Mouse (Mus musculus) MEL (cell line): ENCODE data around the gene Nudt14.

ENCODE experiments used
- BHLHE40 ChIP-seq: IDR thresholded peaks from 2 replicates; pipeline ENCODE4 v1.6.1; 2012; ENCODE audit warnings: low read depth, mild to moderate bottlenecking, inconsistent platforms, low read length, improper control_type of control experiment, borderline replicate concordance
- CTCF ChIP-seq, 3 experiments: IDR thresholded peaks in 2 of 3; conservative IDR thresholded peaks in 1 of 3; 2 replicates each; pipeline ENCODE4 v1.5.1; 2011 to 2012; ENCODE audit warnings: low read length in 3 of 3, low read depth in 2 of 3, mild to moderate bottlenecking in 2 of 3, improper control_type of control experiment in 1 of 3, inconsistent platforms in 1 of 3, mixed read lengths in 1 of 3, moderate library complexity in 1 of 3; ENCODE audit not compliant: control insufficient read depth in 1 of 3, insufficient read depth in 1 of 3, poor library complexity in 1 of 3, severe bottlenecking in 1 of 3
- E2F4 ChIP-seq: IDR thresholded peaks from 2 replicates; pipeline ENCODE4 v1.6.1; 2011; ENCODE audit warnings: low read depth, low read length, improper control_type of control experiment, borderline replicate concordance
- ELF1 ChIP-seq: IDR thresholded peaks from 2 replicates; pipeline ENCODE4 v1.6.1; 2014; ENCODE audit warnings: low read depth, mild to moderate bottlenecking, inconsistent platforms, low read length, improper control_type of control experiment, moderate library complexity
- GATA1 ChIP-seq: IDR thresholded peaks from 2 replicates; pipeline ENCODE4 v1.6.1; 2011; ENCODE audit warnings: low read depth, low read length, improper control_type of control experiment
- KAT2A ChIP-seq: conservative IDR thresholded peaks from 2 replicates; pipeline ENCODE4 v1.6.1; 2012; ENCODE audit warnings: low read depth, low read length, improper control_type of control experiment, inconsistent platforms
- POLR2A ChIP-seq, 2 experiments: IDR thresholded peaks; 2 replicates each; pipeline ENCODE4 v1.6.1; 2011 to 2012; ENCODE audit warnings: low read length in 2 of 2, mild to moderate bottlenecking in 2 of 2, control low read depth in 1 of 2, improper control_type of control experiment in 1 of 2, low read depth in 1 of 2, moderate library complexity in 1 of 2; ENCODE audit not compliant: control insufficient read depth in 1 of 2, insufficient read depth in 1 of 2, poor library complexity in 1 of 2
- UBTF ChIP-seq: IDR thresholded peaks from 2 replicates; pipeline ENCODE4 v1.6.1; 2012; ENCODE audit warnings: low read depth, mild to moderate bottlenecking, inconsistent platforms, low read length, improper control_type of control experiment, moderate library complexity, borderline replicate concordance; ENCODE audit not compliant: insufficient read depth

DNA sequence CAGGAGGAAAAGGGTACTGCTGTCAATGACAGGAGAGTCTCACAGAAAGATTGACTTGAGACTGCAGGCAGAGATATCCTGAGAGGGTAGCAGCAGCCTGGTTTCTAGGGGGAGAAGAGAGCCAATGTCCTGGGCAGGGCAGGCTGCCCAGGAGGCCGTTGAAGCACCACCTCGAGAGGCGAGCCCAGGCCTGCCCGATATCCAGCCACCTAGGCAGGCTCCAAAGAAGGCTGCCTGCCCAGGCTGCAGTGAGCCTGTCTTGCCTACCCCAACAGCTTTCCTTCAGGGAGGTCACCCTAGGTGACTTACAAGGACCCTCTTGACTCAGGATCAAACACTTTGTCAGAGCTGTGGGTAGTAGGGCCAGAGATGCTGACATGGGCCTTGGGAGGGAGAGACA is 1.7 kb downstream of the Nudt14 start:
- TF ChIP-seq POLR2A (IDR thresholded peaks at IDR 0.05; ENCODE audit: control insufficient read depth in 1 of 2, insufficient read depth in 1 of 2, low read depth in 1 of 2, low read length in 2 of 2, poor library complexity in 1 of 2) (no peak), CTCF (IDR thresholded peaks at IDR 0.05 in 2 of 3, conservative IDR thresholded peaks at IDR 0.05 in 1 of 3; ENCODE audit: control insufficient read depth in 1 of 3, insufficient read depth in 1 of 3, low read depth in 2 of 3, low read length in 3 of 3, poor library complexity in 1 of 3, severe bottlenecking in 1 of 3) (no peak; a peak in 1 of 6 replicates), E2F4 (no peak), GATA1 (no peak), UBTF (no peak), KAT2A (no peak), ELF1 (no peak), BHLHE40 (no peak)
